Mouse (Mus musculus) telencephalon, adult 2 months (tissue): Measurements from ENCODE around the gene Zc3hav1.
"Not testable (repeated sequence)": the region's sequence is repeated elsewhere in the genome, so short reads cannot be mapped to it uniquely, and the experiment has no call there.

Source experiments
- DNase-seq: peaks from one replicate; pipeline ENCODE4 v3.0.0-alpha.2; 2011; ENCODE audit warnings: low read depth, low spot score

Gene Zc3hav1

GRCm38 (mm10) chr6:38353811-38354722, at the start of gene Zc3hav1:
TSS of gene Zc3hav1 (minus strand) at chr6:38354603.
- no peak for DNase-seq

GRCm38 (mm10) chr6:38389671-38390070, 35.3 kb upstream of the Zc3hav1 start:
- peak; percentile 90 for DNase-seq

- peak; percentile 88 for DNase-seq
Observed at GRCm38 (mm10) chr6:38381129-38381771, 26.8 kb upstream of the Zc3hav1 start, which contains the start of gene Ttc26. TSS of gene Ttc26 (plus strand) at chr6:38381469.

GRCm38 (mm10) chr6:38380764-38381128, 26.3 kb upstream of the Zc3hav1 start:
- DNase-seq: no peak

GRCm38 (mm10) chr6:38374271-38374670, 19.9 kb upstream of the Zc3hav1 start:
- no peak for DNase-seq

GRCm38 (mm10) chr6:38369945-38370344, 15.5 kb upstream of the Zc3hav1 start:
- DNase-seq: no peak

- no peak for DNase-seq
Observed at GRCm38 (mm10) chr6:38364121-38364520, 9.7 kb upstream of the Zc3hav1 start.

- DNase-seq: no peak
Observed at GRCm38 (mm10) chr6:38363370-38363769, 9.0 kb upstream of the Zc3hav1 start.

- DNase-seq: no peak
Observed at GRCm38 (mm10) chr6:38361937-38362336, 7.5 kb upstream of the Zc3hav1 start.

GRCm38 (mm10) chr6:38361065-38361464, 6.7 kb upstream of the Zc3hav1 start:
- no peak for DNase-seq

- no peak for DNase-seq
Observed at GRCm38 (mm10) chr6:38359736-38360499, 5.5 kb upstream of the Zc3hav1 start.

- not testable (repeated sequence) for DNase-seq
Observed at GRCm38 (mm10) chr6:38359044-38359735, 4.8 kb upstream of the Zc3hav1 start.

GRCm38 (mm10) chr6:38358253-38359027, 4.0 kb upstream of the Zc3hav1 start:
- no peak for DNase-seq

GRCm38 (mm10) chr6:38357603-38358252, 3.3 kb upstream of the Zc3hav1 start:
- no peak for DNase-seq

- not testable (repeated sequence) for DNase-seq
Observed at GRCm38 (mm10) chr6:38356661-38357433, 2.4 kb upstream of the Zc3hav1 start.

GRCm38 (mm10) chr6:38355862-38356261, 1.5 kb upstream of the Zc3hav1 start:
- no peak for DNase-seq

GRCm38 (mm10) chr6:38355354-38355823, 986 bp upstream of the Zc3hav1 start:
- DNase-seq: no peak

GRCm38 (mm10) chr6:38354723-38355353, 435 bp upstream of the Zc3hav1 start:
- DNase-seq: no peak

- DNase-seq: no peak
Observed at GRCm38 (mm10) chr6:38353181-38353580, 1.2 kb downstream of the Zc3hav1 start.
